Mouse (Mus musculus) megakaryocyte progenitor cell, adult 5-6 weeks (primary cell): ENCODE results near the gene Kat2a. TPM values are rescaled to one million over a fixed set of nuclear protein-coding genes. Genes with fewer than 3 reads are reported as not detected.
"Not testable (repeated sequence)": the region's sequence is repeated elsewhere in the genome, so short reads cannot be mapped to it uniquely, and the experiment has no call there.

Experiments
- ATAC-seq: replicated peaks from 2 replicates; pipeline ENCODE4 v1.8.0; 2016; ENCODE audit warnings: mild to moderate bottlenecking, moderate TSS enrichment, inconsistent platforms; ENCODE audit not compliant: poor library complexity
- total RNA-seq, 2 experiments: library from RNA; stranded (forward) in 1 of 2; stranded (reverse) in 1 of 2; fragments of 157-497, 149-512 nt in 1 of 2; fragments of 200-1000 nt in 1 of 2; gene quantifications; 2 replicates each; pipeline versions ENCODE4 v1.2.3 to v1.2.4; 2015 to 2017

The Kat2a gene
- total RNA-seq, 2 experiments from 2014 or later: 28.9 to 40.1 TPM

- ATAC-seq: no peak
These were observed 30.4 kb downstream of the Kat2a start for GRCm38 (mm10) chr11:100681826-100682225.

- ATAC-seq: no peak
These were observed 34.5 kb downstream of the Kat2a start for GRCm38 (mm10) chr11:100677810-100678209.

- no peak for ATAC-seq
These were observed 39.1 kb downstream of the Kat2a start for GRCm38 (mm10) chr11:100673169-100673568.

- ATAC-seq: no peak
These were observed 40.3 kb downstream of the Kat2a start for GRCm38 (mm10) chr11:100671956-100672355.

- no peak for ATAC-seq
These were observed 41.2 kb downstream of the Kat2a start for GRCm38 (mm10) chr11:100671049-100671448.

- ATAC-seq: no peak
These were observed 52.5 kb downstream of the Kat2a start for GRCm38 (mm10) chr11:100659806-100660205.

GRCm38 (mm10) chr11:100656458-100656857 lies 55.8 kb downstream of the Kat2a start:
- no peak for ATAC-seq

GRCm38 (mm10) chr11:100655589-100655988 lies 56.7 kb downstream of the Kat2a start:
- not testable (repeated sequence) for ATAC-seq

Other genes with a start within 250 kb of the Kat2a start
- 9.8 and 14.0 TPM in 2 replicates for gene Klhl11, start 239.7 kb downstream of the Kat2a start, total RNA-seq (2015)
- gene Klhl11, start 239.7 kb downstream of the Kat2a start, total RNA-seq (2017): 17.2 and 24.1 TPM in 2 replicates
- gene Acly, start 184.5 kb downstream of the Kat2a start, total RNA-seq (2015): 80.4 and 81.7 TPM in 2 replicates
- 89.1 and 101 TPM in 2 replicates for gene Acly, start 184.5 kb downstream of the Kat2a start, total RNA-seq (2017)
- 0.05 TPM in 1 of 2 replicates, not detected in the other for gene Ttc25, start 166.9 kb downstream of the Kat2a start, total RNA-seq (2015)
- gene Ttc25, start 166.9 kb downstream of the Kat2a start, total RNA-seq (2017): 0.04 and 0.30 TPM in 2 replicates
- 6.9 and 8.2 TPM in 2 replicates for gene Cnp, start 137.6 kb downstream of the Kat2a start, total RNA-seq (2015)
- gene Cnp, start 137.6 kb downstream of the Kat2a start, total RNA-seq (2017): 16.2 and 21.7 TPM in 2 replicates
- 17.0 and 22.2 TPM in 2 replicates for gene Nkiras2, start 93.2 kb downstream of the Kat2a start, total RNA-seq (2015)
- gene Nkiras2, start 93.2 kb downstream of the Kat2a start, total RNA-seq (2017): 9.9 and 16.6 TPM in 2 replicates
- 81.2 and 93.3 TPM in 2 replicates for gene Dnajc7, start 92.3 kb downstream of the Kat2a start, total RNA-seq (2015)
- 102 and 136 TPM in 2 replicates for gene Dnajc7, start 92.3 kb downstream of the Kat2a start, total RNA-seq (2017)
- gene Zfp385c, start 20.0 kb downstream of the Kat2a start, total RNA-seq (2015): not detected in 2 replicates
- not detected in 2 replicates for gene Zfp385c, start 20.0 kb downstream of the Kat2a start, total RNA-seq (2017)
- 10.4 and 11.1 TPM in 2 replicates for gene Dhx58, start 8.2 kb downstream of the Kat2a start, total RNA-seq (2015)
- gene Dhx58, start 8.2 kb downstream of the Kat2a start, total RNA-seq (2017): 11.5 and 13.6 TPM in 2 replicates
- gene Hspb9, start 1.4 kb upstream of the Kat2a start, total RNA-seq (2015): not detected in 2 replicates
- 0.37 and 0.47 TPM in 2 replicates for gene Hspb9, start 1.4 kb upstream of the Kat2a start, total RNA-seq (2017)
- gene Rab5c, start 25.8 kb upstream of the Kat2a start, total RNA-seq (2015): 129 and 135 TPM in 2 replicates
- gene Rab5c, start 25.8 kb upstream of the Kat2a start, total RNA-seq (2017): 101 and 105 TPM in 2 replicates
- gene Kcnh4, start 47.5 kb upstream of the Kat2a start, total RNA-seq (2015): 0.24 TPM in 1 of 2 replicates, not detected in the other
- not detected in 2 replicates for gene Kcnh4, start 47.5 kb upstream of the Kat2a start, total RNA-seq (2017)
- gene Hcrt, start 50.5 kb upstream of the Kat2a start, total RNA-seq (2015): not detected in 2 replicates
- not detected in 2 replicates for gene Hcrt, start 50.5 kb upstream of the Kat2a start, total RNA-seq (2017)
- 1.8 and 3.1 TPM in 2 replicates for gene Ghdc, start 58.5 kb upstream of the Kat2a start, total RNA-seq (2015)
- 1.4 and 1.6 TPM in 2 replicates for gene Ghdc, start 58.5 kb upstream of the Kat2a start, total RNA-seq (2017)
- gene Stat5b, start 138.3 kb upstream of the Kat2a start, total RNA-seq (2015): 31.1 and 32.2 TPM in 2 replicates
- 29.4 and 37.2 TPM in 2 replicates for gene Stat5b, start 138.3 kb upstream of the Kat2a start, total RNA-seq (2017)
- gene Stat5a, start 146.9 kb upstream of the Kat2a start, total RNA-seq (2015): 25.3 and 31.0 TPM in 2 replicates
- 31.5 and 32.4 TPM in 2 replicates for gene Stat5a, start 146.9 kb upstream of the Kat2a start, total RNA-seq (2017)
- 38.3 and 38.6 TPM in 2 replicates for gene Stat3, start 227.1 kb upstream of the Kat2a start, total RNA-seq (2015)
- gene Stat3, start 227.1 kb upstream of the Kat2a start, total RNA-seq (2017): 78.6 and 85.3 TPM in 2 replicates